In the genomic region with DNA sequence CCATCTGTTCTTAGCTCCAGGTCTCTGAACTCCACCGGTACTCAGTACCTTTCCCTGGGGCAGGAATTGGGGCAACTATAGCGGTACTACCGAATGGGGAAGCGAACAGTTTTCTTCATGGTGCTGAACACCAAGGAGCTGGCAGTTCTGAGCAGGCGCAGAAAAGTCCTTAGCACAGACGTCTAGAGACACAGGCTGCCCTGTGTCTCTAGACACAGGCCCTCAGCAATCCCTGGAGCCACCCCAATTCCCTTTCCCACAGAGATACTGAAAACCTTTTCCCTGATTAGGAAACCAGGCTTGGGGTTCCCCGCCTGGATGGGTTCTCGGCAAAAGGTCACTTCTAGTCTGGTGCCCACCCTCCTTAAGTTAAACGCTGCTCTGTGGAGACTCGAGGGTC, we compare ENCODE assay signal across 16 mouse cellular contexts. TPM values are rescaled to one million over a fixed set of nuclear protein-coding genes. Genes with fewer than 3 reads are reported as not detected.
DNase-seq lines count a peak whose midpoint lies in the region; ATAC-seq and TF ChIP-seq lines count a peak whose summit lies in the region.
"Had no signal": no experiment of that assay in that cellular context is flagged by ENCODE, and none has a peak within 500 bp of the region (broad histone marks: within the 10 kb centered on the region; RNA-seq: fewer than 3 reads in every experiment).

No protein-coding gene starts in this region.

- no peak overlapping the region for H3K4me3 ChIP-seq in embryonic facial prominence, embryonic 13.5 days
- no peak overlapping the region for H3K4me3 ChIP-seq in embryonic facial prominence, embryonic 10.5 days
- H3K4me3 ChIP-seq in heart, postnatal 0 days (ENCODE audit: low read depth, low read length): peak overlapping the region; percentile 73
- H3K4me3 ChIP-seq in midbrain, embryonic 11.5 days (ENCODE audit: low read depth, low read length): no peak overlapping the region
- H3K4me3 ChIP-seq in midbrain, embryonic 15.5 days: no peak overlapping the region
- H3K4me3 ChIP-seq in hindbrain, embryonic 11.5 days (ENCODE audit: low read depth, low read length): no peak overlapping the region

- DNase-seq in embryonic facial prominence, embryonic 10.5 days (ENCODE audit: low spot score): no peak
- DNase-seq in heart, postnatal 0 days (ENCODE audit: low spot score): no peak
- no peak for DNase-seq in heart, postnatal 25 days (ENCODE audit: low spot score)
- peak; percentile 81 for DNase-seq in midbrain, embryonic 11.5 days (ENCODE audit: low spot score, missing footprints)
- DNase-seq in layer of hippocampus, adult 8-10 months (ENCODE audit: low spot score in 2 of 2): no peak
- no peak for DNase-seq in hindbrain, embryonic 11.5 days (ENCODE audit: low spot score)
- DNase-seq: B cell, adult 2 months; cerebellum, adult 2 months; gastrocnemius, postnatal 36 days; kidney, postnatal 10 days; lung, adult 18-20 months had no signal

- H3K9me3 ChIP-seq in embryonic facial prominence, embryonic 13.5 days: peaks cover 4% of the 10 kb centered on the region; the same call in 1 of the 2 replicates
- H3K9me3 ChIP-seq in embryonic facial prominence, embryonic 10.5 days: no peaks in the 10 kb centered on the region
- H3K9me3 ChIP-seq in heart, postnatal 0 days (replicated peaks; ENCODE audit: control insufficient read depth, low read length): no peaks in the 10 kb centered on the region
- no peaks in the 10 kb centered on the region for H3K9me3 ChIP-seq in midbrain, embryonic 11.5 days (ENCODE audit: control insufficient read depth, low read length)
- no peaks in the 10 kb centered on the region for H3K9me3 ChIP-seq in midbrain, embryonic 15.5 days
- H3K9me3 ChIP-seq in hindbrain, embryonic 11.5 days (ENCODE audit: control insufficient read depth, low read length): no peaks in the 10 kb centered on the region
- H3K9me3 ChIP-seq: limb, embryonic 12.5 days; midbrain, embryonic 10.5 days had no signal

- H3K4me2 ChIP-seq in embryonic facial prominence, embryonic 13.5 days: peak overlapping the region; percentile 88
- H3K4me2 ChIP-seq in heart, postnatal 0 days (ENCODE audit: low read depth, low read length): peak overlapping the region; percentile 72; the same call in 1 of the 2 replicates
- no peak overlapping the region for H3K4me2 ChIP-seq in midbrain, embryonic 11.5 days
- H3K4me2 ChIP-seq in midbrain, embryonic 15.5 days: no peak overlapping the region
- no peak overlapping the region for H3K4me2 ChIP-seq in hindbrain, embryonic 11.5 days (replicated peaks; ENCODE audit: low read depth, low read length)

- 69% methylated on average over 10 of the region's 10 CpGs for WGBS in embryonic facial prominence, embryonic 13.5 days
- WGBS in embryonic facial prominence, embryonic 10.5 days: 66% methylated on average over 10 of the region's 10 CpGs
- WGBS in heart, postnatal 0 days: 70% methylated on average over 10 of the region's 10 CpGs
- 61% methylated on average over 10 of the region's 10 CpGs for WGBS in midbrain, embryonic 11.5 days
- 70% methylated on average over 10 of the region's 10 CpGs for WGBS in midbrain, embryonic 15.5 days
- WGBS in hindbrain, embryonic 11.5 days: 60% methylated on average over 10 of the region's 10 CpGs

- peaks cover 38% of the 10 kb centered on the region for H3K4me1 ChIP-seq in embryonic facial prominence, embryonic 13.5 days
- peaks cover 19% of the 10 kb centered on the region for H3K4me1 ChIP-seq in embryonic facial prominence, embryonic 10.5 days
- peaks cover 22% of the 10 kb centered on the region for H3K4me1 ChIP-seq in heart, postnatal 0 days (ENCODE audit: control insufficient read depth, insufficient read depth)
- peaks cover 9% of the 10 kb centered on the region; the same call in 1 of the 2 replicates for H3K4me1 ChIP-seq in midbrain, embryonic 11.5 days (ENCODE audit: control insufficient read depth, insufficient read depth, low read length)
- peaks cover 17% of the 10 kb centered on the region for H3K4me1 ChIP-seq in midbrain, embryonic 15.5 days
- H3K4me1 ChIP-seq in hindbrain, embryonic 11.5 days (replicated peaks; ENCODE audit: control insufficient read depth, insufficient read depth, low read length): peaks cover 4% of the 10 kb centered on the region; the same call in 1 of the 2 replicates

- ATAC-seq in embryonic facial prominence, embryonic 13.5 days (ENCODE audit: insufficient number of reproducible peaks, insufficient read depth, low FRiP score, low TSS enrichment, low read depth): no peak
- ATAC-seq in heart, postnatal 0 days (ENCODE audit: insufficient read depth, low read depth): no peak
- no peak for ATAC-seq in midbrain, embryonic 11.5 days (ENCODE audit: low FRiP score)
- no peak for ATAC-seq in midbrain, embryonic 15.5 days (replicated peaks)
- no peak for ATAC-seq in hindbrain, embryonic 11.5 days (ENCODE audit: low FRiP score)
- ATAC-seq: hindbrain, embryonic 16.5 days had no signal

- intact Hi-C loops in heart, postnatal 25 days (cut with DNase I): no loop called here

- H3K27ac ChIP-seq in embryonic facial prominence, embryonic 13.5 days: peak overlapping the region; percentile 89; the same call in 1 of the 2 replicates
- H3K27ac ChIP-seq in embryonic facial prominence, embryonic 10.5 days (replicated peaks): no peak overlapping the region
- H3K27ac ChIP-seq in heart, postnatal 0 days (ENCODE audit: low read depth): peak overlapping the region; percentile 98
- H3K27ac ChIP-seq in midbrain, embryonic 11.5 days (ENCODE audit: low read depth, low read length): no peak overlapping the region
- no peak overlapping the region for H3K27ac ChIP-seq in midbrain, embryonic 15.5 days
- H3K27ac ChIP-seq in hindbrain, embryonic 11.5 days (ENCODE audit: low read depth, low read length): no peak overlapping the region
- H3K27ac ChIP-seq: limb, embryonic 12.5 days; midbrain, embryonic 10.5 days had no signal

- H3K27me3 ChIP-seq in embryonic facial prominence, embryonic 13.5 days: peaks cover 73% of the 10 kb centered on the region
- H3K27me3 ChIP-seq in embryonic facial prominence, embryonic 10.5 days (replicated peaks; ENCODE audit: low read depth, poor library complexity, severe bottlenecking): peaks cover 92% of the 10 kb centered on the region
- no peaks in the 10 kb centered on the region for H3K27me3 ChIP-seq in heart, postnatal 0 days (ENCODE audit: control insufficient read depth, insufficient read depth, low read length)
- H3K27me3 ChIP-seq in midbrain, embryonic 11.5 days (ENCODE audit: control insufficient read depth, insufficient read depth, low read length): peaks cover 45% of the 10 kb centered on the region
- H3K27me3 ChIP-seq in midbrain, embryonic 15.5 days (replicated peaks): peaks cover 66% of the 10 kb centered on the region
- H3K27me3 ChIP-seq in hindbrain, embryonic 11.5 days (ENCODE audit: control insufficient read depth, insufficient read depth, low read length): peaks cover 43% of the 10 kb centered on the region

- no peak overlapping the region; the same call in 1 of the 2 replicates for H3K9ac ChIP-seq in embryonic facial prominence, embryonic 13.5 days
- H3K9ac ChIP-seq in heart, postnatal 0 days (replicated peaks; ENCODE audit: low read depth, low read length): peak overlapping the region; percentile 40
- no peak overlapping the region for H3K9ac ChIP-seq in midbrain, embryonic 11.5 days (ENCODE audit: low read length)
- H3K9ac ChIP-seq in midbrain, embryonic 15.5 days: no peak overlapping the region
- H3K9ac ChIP-seq in hindbrain, embryonic 11.5 days (ENCODE audit: low read depth, low read length): no peak overlapping the region
- H3K9ac ChIP-seq: limb, embryonic 12.5 days had no signal

- no peak for TF ChIP-seq EP300 in heart, postnatal 0 days (IDR thresholded peaks at IDR 0.05; ENCODE audit: low read depth)

- no peak for TF ChIP-seq CTCF in heart, postnatal 0 days (IDR thresholded peaks at IDR 0.05; ENCODE audit: low read depth)

- H3K36me3 ChIP-seq in embryonic facial prominence, embryonic 13.5 days: no peaks in the 10 kb centered on the region
- no peaks in the 10 kb centered on the region for H3K36me3 ChIP-seq in embryonic facial prominence, embryonic 10.5 days (replicated peaks)
- no peaks in the 10 kb centered on the region; the same call in 1 of the 2 replicates for H3K36me3 ChIP-seq in heart, postnatal 0 days (replicated peaks; ENCODE audit: control insufficient read depth, insufficient read depth, low read length)
- no peaks in the 10 kb centered on the region for H3K36me3 ChIP-seq in midbrain, embryonic 11.5 days (ENCODE audit: control insufficient read depth, insufficient read depth, low read length)
- no peaks in the 10 kb centered on the region for H3K36me3 ChIP-seq in midbrain, embryonic 15.5 days (replicated peaks)
- no peaks in the 10 kb centered on the region for H3K36me3 ChIP-seq in hindbrain, embryonic 11.5 days (ENCODE audit: control insufficient read depth, insufficient read depth, low read length)
- H3K36me3 ChIP-seq: limb, embryonic 12.5 days; midbrain, embryonic 10.5 days had no signal

RNA-seq across cellular contexts. Expression of a gene that starts 0.8 kb away (rescaled TPM):
- 152 and 169 TPM in 2 replicates for polyA plus RNA-seq in embryonic facial prominence, embryonic 13.5 days (2015; fragmentation: Nextera tagmentation; extraction: Ambion mirVana)
- polyA plus RNA-seq in embryonic facial prominence, embryonic 10.5 days (2016; fragmentation: Nextera tagmentation; extraction: Ambion mirVana): 20.6 and 23.5 TPM in 2 replicates
- 274 and 305 TPM in 2 replicates for total RNA-seq in heart, postnatal 0 days (2014; rRNA removed; ENCODE audit: low replicate concordance)
- 401 and 442 TPM in 2 replicates for polyA plus RNA-seq in heart, postnatal 0 days (2015; fragmentation: Nextera tagmentation; extraction: Ambion mirVana)
- 100 to 1,000 TPM; 275 to 277 TPM for total RNA-seq in heart, postnatal 25 days (2021)
- 12.5 and 14.8 TPM in 2 replicates for polyA plus RNA-seq in midbrain, embryonic 11.5 days (2014; fragmentation: Nextera tagmentation; extraction: Ambion mirVana)
- 47.9 and 50.8 TPM in 2 replicates for polyA plus RNA-seq in midbrain, embryonic 15.5 days (2015; fragmentation: Nextera tagmentation; extraction: Ambion mirVana)
- 10 to 100 TPM; 15.4 to 22.1 (median 18.9) TPM for total RNA-seq in layer of hippocampus, adult 8-10 months (2022)
- polyA plus RNA-seq in hindbrain, embryonic 11.5 days (2014; fragmentation: Nextera tagmentation; extraction: Ambion mirVana): 11.9 and 13.2 TPM in 2 replicates

RNA-seq across cellular contexts. Expression of a gene that starts 32.1 kb away (rescaled TPM):
- polyA plus RNA-seq in embryonic facial prominence, embryonic 13.5 days (2015; fragmentation: Nextera tagmentation; extraction: Ambion mirVana): 40.7 and 48.3 TPM in 2 replicates
- 22.5 and 22.8 TPM in 2 replicates for polyA plus RNA-seq in embryonic facial prominence, embryonic 10.5 days (2016; fragmentation: Nextera tagmentation; extraction: Ambion mirVana)
- total RNA-seq in heart, postnatal 0 days (2014; rRNA removed; ENCODE audit: low replicate concordance): 105 and 128 TPM in 2 replicates
- polyA plus RNA-seq in heart, postnatal 0 days (2015; fragmentation: Nextera tagmentation; extraction: Ambion mirVana): 53.5 and 65.7 TPM in 2 replicates
- total RNA-seq in heart, postnatal 25 days (2021): 100 to 1,000 TPM in 1 of 2 experiments, 10 to 100 TPM in 1; 91.3 to 119 TPM
- 22.8 and 24.0 TPM in 2 replicates for polyA plus RNA-seq in midbrain, embryonic 11.5 days (2014; fragmentation: Nextera tagmentation; extraction: Ambion mirVana)
- 35.8 and 37.9 TPM in 2 replicates for polyA plus RNA-seq in midbrain, embryonic 15.5 days (2015; fragmentation: Nextera tagmentation; extraction: Ambion mirVana)
- 10 to 100 TPM; 42.9 to 75.3 (median 52.9) TPM for total RNA-seq in layer of hippocampus, adult 8-10 months (2022)
- 25.6 and 33.3 TPM in 2 replicates for polyA plus RNA-seq in hindbrain, embryonic 11.5 days (2014; fragmentation: Nextera tagmentation; extraction: Ambion mirVana)

RNA-seq across cellular contexts. Expression of a gene that starts 37.8 kb away (rescaled TPM):
- polyA plus RNA-seq in embryonic facial prominence, embryonic 13.5 days (2015; fragmentation: Nextera tagmentation; extraction: Ambion mirVana): 33.2 and 38.8 TPM in 2 replicates
- polyA plus RNA-seq in embryonic facial prominence, embryonic 10.5 days (2016; fragmentation: Nextera tagmentation; extraction: Ambion mirVana): 30.1 and 30.5 TPM in 2 replicates
- 57.0 and 57.1 TPM in 2 replicates for total RNA-seq in heart, postnatal 0 days (2014; rRNA removed; ENCODE audit: low replicate concordance)
- polyA plus RNA-seq in heart, postnatal 0 days (2015; fragmentation: Nextera tagmentation; extraction: Ambion mirVana): 49.2 and 50.3 TPM in 2 replicates
- total RNA-seq in heart, postnatal 25 days (2021): 10 to 100 TPM; 84.7 to 87.3 TPM
- 42.5 and 45.9 TPM in 2 replicates for polyA plus RNA-seq in midbrain, embryonic 11.5 days (2014; fragmentation: Nextera tagmentation; extraction: Ambion mirVana)
- 136 and 148 TPM in 2 replicates for polyA plus RNA-seq in midbrain, embryonic 15.5 days (2015; fragmentation: Nextera tagmentation; extraction: Ambion mirVana)
- 100 to 1,000 TPM; 402 to 498 (median 457) TPM for total RNA-seq in layer of hippocampus, adult 8-10 months (2022)
- polyA plus RNA-seq in hindbrain, embryonic 11.5 days (2014; fragmentation: Nextera tagmentation; extraction: Ambion mirVana): 48.5 and 49.3 TPM in 2 replicates

Comparison
In these comparisons a context has a peak if more than half of its experiments do, and no peak if none do; other contexts are left out.
1. H3K27ac ChIP-seq: peak in embryonic facial prominence, embryonic 13.5 days (single experiment) and heart, postnatal 0 days (single experiment); none in embryonic facial prominence, embryonic 10.5 days (single experiment), midbrain, embryonic 11.5 days (single experiment), midbrain, embryonic 15.5 days (single experiment) and hindbrain, embryonic 11.5 days (single experiment).
2. H3K4me2 ChIP-seq: peak in embryonic facial prominence, embryonic 13.5 days (single experiment) and heart, postnatal 0 days (single experiment); none in midbrain, embryonic 11.5 days (single experiment), midbrain, embryonic 15.5 days (single experiment) and hindbrain, embryonic 11.5 days (single experiment).